Mouse (Mus musculus): ENCODE data around the gene Dnajb6. TPM values are rescaled to one million over a fixed set of nuclear protein-coding genes. Genes with fewer than 3 reads are reported as not detected.

Gene Dnajb6
- polyA plus RNA-seq, 1 experiment from 2014 or later: 299 TPM

GRCm38 (mm10) chr5:29734831-29735510 is 517 bp upstream of the Dnajb6 start:
- no peak for ATAC-seq
- Histone ChIP-seq H3K4me3 (replicated peaks) (peak overlapping the region; percentile 77), H3K27me3 (no peaks in the 10 kb centered on the region), H3K9ac (replicated peaks) (peak overlapping the region; percentile 89), H3K36me3 (no peaks in the 10 kb centered on the region), H3K9me3 (no peaks in the 10 kb centered on the region), H3K27ac (peak overlapping the region; percentile 92), H3K4me2 (replicated peaks) (peak overlapping the region; percentile 71), H3K4me1 (replicated peaks) (peaks cover 39% of the 10 kb centered on the region)
- 57% methylated on average over 6 of the region's 6 CpGs for WGBS

GRCm38 (mm10) chr5:29736073-29736900 is 799 bp downstream of the Dnajb6 start:
- peak; percentile 81 for ATAC-seq
- no peaks in the 10 kb centered on the region for H3K27me3 ChIP-seq
- H3K27ac ChIP-seq: peak overlapping the region; percentile 92
- H3K36me3 ChIP-seq: no peaks in the 10 kb centered on the region
- H3K4me3 ChIP-seq (replicated peaks): peak overlapping the region; percentile 77
- WGBS: 2% methylated on average over 48 of the region's 48 CpGs
- peak overlapping the region; percentile 89 for H3K9ac ChIP-seq (replicated peaks)
- H3K4me1 ChIP-seq (replicated peaks): peaks cover 39% of the 10 kb centered on the region
- H3K9me3 ChIP-seq: no peaks in the 10 kb centered on the region
- H3K4me2 ChIP-seq (replicated peaks): peak overlapping the region; percentile 71

- H3K4me1 ChIP-seq (replicated peaks): peaks cover 39% of the 10 kb centered on the region
- no peaks in the 10 kb centered on the region for H3K9me3 ChIP-seq
- peak overlapping the region; percentile 71 for H3K4me2 ChIP-seq (replicated peaks)
- H3K27ac ChIP-seq: no peak overlapping the region
- no peak for ATAC-seq
- no peaks in the 10 kb centered on the region for H3K27me3 ChIP-seq
- peak overlapping the region; percentile 77 for H3K4me3 ChIP-seq (replicated peaks)
- H3K9ac ChIP-seq (replicated peaks): peak overlapping the region; percentile 89
- 0 out of 2 replicates have a peak, but pooled peaks cover under 1% of the 10 kb centered on the region for H3K36me3 ChIP-seq
- WGBS: 69% methylated on average over 9 of the region's 9 CpGs
Observed at GRCm38 (mm10) chr5:29736942-29737341, 1.5 kb downstream of the Dnajb6 start.

GRCm38 (mm10) chr5:29737471-29737870 is 2.0 kb downstream of the Dnajb6 start:
- Histone ChIP-seq H3K27me3 (no peaks in the 10 kb centered on the region), H3K4me2 (replicated peaks) (peak overlapping the region; percentile 71), H3K27ac (no peak overlapping the region), H3K4me1 (replicated peaks) (peaks cover 39% of the 10 kb centered on the region), H3K9me3 (no peaks in the 10 kb centered on the region), H3K4me3 (replicated peaks) (peak overlapping the region; percentile 77), H3K9ac (replicated peaks) (0 out of 2 replicates have a peak overlapping the region, but pooled peaks have one; percentile 89), H3K36me3 (0 out of 2 replicates have a peak, but pooled peaks cover 4% of the 10 kb centered on the region)
- 93% methylated on average over 5 of the region's 5 CpGs for WGBS
- ATAC-seq: no peak

GRCm38 (mm10) chr5:29738076-29738475 is 2.6 kb downstream of the Dnajb6 start:
- WGBS: 93% methylated on average over 4 of the region's 4 CpGs
- no peak overlapping the region for H3K4me3 ChIP-seq (replicated peaks)
- H3K36me3 ChIP-seq: 0 out of 2 replicates have a peak, but pooled peaks cover 4% of the 10 kb centered on the region
- no peak overlapping the region for H3K4me2 ChIP-seq (replicated peaks)
- ATAC-seq: no peak
- H3K9ac ChIP-seq (replicated peaks): no peak overlapping the region
- H3K4me1 ChIP-seq (replicated peaks): peaks cover 39% of the 10 kb centered on the region
- no peak overlapping the region for H3K27ac ChIP-seq
- H3K9me3 ChIP-seq: no peaks in the 10 kb centered on the region
- H3K27me3 ChIP-seq: no peaks in the 10 kb centered on the region

GRCm38 (mm10) chr5:29740651-29741050 is 5.2 kb downstream of the Dnajb6 start:
- Histone ChIP-seq H3K27ac (no peak overlapping the region), H3K9me3 (no peaks in the 10 kb centered on the region), H3K36me3 (0 out of 2 replicates have a peak, but pooled peaks cover 4% of the 10 kb centered on the region), H3K27me3 (no peaks in the 10 kb centered on the region), H3K9ac (replicated peaks) (no peak overlapping the region), H3K4me1 (replicated peaks) (peaks cover 31% of the 10 kb centered on the region), H3K4me3 (replicated peaks) (no peak overlapping the region), H3K4me2 (replicated peaks) (no peak overlapping the region)
- 89% methylated on average over 1 of the region's 1 CpGs for WGBS
- ATAC-seq: no peak

- 79% methylated on average over 4 of the region's 4 CpGs for WGBS
- Histone ChIP-seq H3K4me2 (replicated peaks) (no peak overlapping the region), H3K36me3 (0 out of 2 replicates have a peak, but pooled peaks cover 4% of the 10 kb centered on the region), H3K4me1 (replicated peaks) (peaks cover 31% of the 10 kb centered on the region), H3K27me3 (no peaks in the 10 kb centered on the region), H3K4me3 (replicated peaks) (no peak overlapping the region), H3K27ac (no peak overlapping the region), H3K9ac (replicated peaks) (no peak overlapping the region), H3K9me3 (no peaks in the 10 kb centered on the region)
- ATAC-seq: no peak
Observed at GRCm38 (mm10) chr5:29741093-29741492, 5.6 kb downstream of the Dnajb6 start.

- no peak for ATAC-seq
- WGBS: 96% methylated on average over 2 of the region's 2 CpGs
- H3K9me3 ChIP-seq: no peaks in the 10 kb centered on the region
- H3K27ac ChIP-seq: no peak overlapping the region
- H3K36me3 ChIP-seq: peaks cover 37% of the 10 kb centered on the region
- H3K4me2 ChIP-seq (replicated peaks): no peak overlapping the region
- H3K27me3 ChIP-seq: no peaks in the 10 kb centered on the region
- H3K4me3 ChIP-seq (replicated peaks): no peak overlapping the region
- H3K4me1 ChIP-seq (replicated peaks): no peaks in the 10 kb centered on the region
- H3K9ac ChIP-seq (replicated peaks): no peak overlapping the region
Observed at GRCm38 (mm10) chr5:29747661-29748060, 12.2 kb downstream of the Dnajb6 start.

GRCm38 (mm10) chr5:29751306-29751705 is 15.8 kb downstream of the Dnajb6 start:
- no peak overlapping the region for H3K9ac ChIP-seq (replicated peaks)
- no peak overlapping the region for H3K4me3 ChIP-seq (replicated peaks)
- no peak overlapping the region for H3K27ac ChIP-seq
- H3K4me2 ChIP-seq (replicated peaks): no peak overlapping the region
- no peaks in the 10 kb centered on the region for H3K4me1 ChIP-seq (replicated peaks)
- no peaks in the 10 kb centered on the region for H3K9me3 ChIP-seq
- H3K27me3 ChIP-seq: no peaks in the 10 kb centered on the region
- no peak for ATAC-seq
- peaks cover 70% of the 10 kb centered on the region for H3K36me3 ChIP-seq

- Histone ChIP-seq H3K4me3 (replicated peaks) (no peak overlapping the region), H3K27me3 (no peaks in the 10 kb centered on the region), H3K9ac (replicated peaks) (no peak overlapping the region), H3K36me3 (peaks cover 86% of the 10 kb centered on the region), H3K27ac (no peak overlapping the region), H3K4me1 (replicated peaks) (no peaks in the 10 kb centered on the region), H3K9me3 (no peaks in the 10 kb centered on the region), H3K4me2 (replicated peaks) (no peak overlapping the region)
- ATAC-seq: no peak
Observed at GRCm38 (mm10) chr5:29752894-29753293, 17.4 kb downstream of the Dnajb6 start.

GRCm38 (mm10) chr5:29759318-29759717 is 23.8 kb downstream of the Dnajb6 start:
- H3K4me1 ChIP-seq (replicated peaks): no peaks in the 10 kb centered on the region
- H3K9me3 ChIP-seq: no peaks in the 10 kb centered on the region
- no peak overlapping the region for H3K4me3 ChIP-seq (replicated peaks)
- ATAC-seq: no peak
- no peak overlapping the region for H3K9ac ChIP-seq (replicated peaks)
- no peaks in the 10 kb centered on the region for H3K27me3 ChIP-seq
- no peak overlapping the region for H3K4me2 ChIP-seq (replicated peaks)
- 90% methylated on average over 5 of the region's 5 CpGs for WGBS
- no peak overlapping the region for H3K27ac ChIP-seq
- H3K36me3 ChIP-seq: peaks cover 68% of the 10 kb centered on the region

- peaks cover 45% of the 10 kb centered on the region for H3K36me3 ChIP-seq
- H3K4me1 ChIP-seq (replicated peaks): no peaks in the 10 kb centered on the region
- no peaks in the 10 kb centered on the region for H3K9me3 ChIP-seq
- no peak overlapping the region for H3K9ac ChIP-seq (replicated peaks)
- ATAC-seq: no peak
- H3K4me3 ChIP-seq (replicated peaks): no peak overlapping the region
- no peaks in the 10 kb centered on the region for H3K27me3 ChIP-seq
- WGBS: 65% methylated on average over 1 of the region's 1 CpGs
- H3K4me2 ChIP-seq (replicated peaks): no peak overlapping the region
- H3K27ac ChIP-seq: no peak overlapping the region
Observed at GRCm38 (mm10) chr5:29770935-29771334, 35.4 kb downstream of the Dnajb6 start.

Data from midbrain, embryonic 13.5 days (tissue).